Mouse (Mus musculus): ENCODE results near the gene Crhr2. TPM values are rescaled to one million over a fixed set of nuclear protein-coding genes. Genes with fewer than 3 reads are reported as not detected.

Gene Crhr2
- polyA plus RNA-seq, 1 experiment from 2014 or later = 0.35 TPM

DNA sequence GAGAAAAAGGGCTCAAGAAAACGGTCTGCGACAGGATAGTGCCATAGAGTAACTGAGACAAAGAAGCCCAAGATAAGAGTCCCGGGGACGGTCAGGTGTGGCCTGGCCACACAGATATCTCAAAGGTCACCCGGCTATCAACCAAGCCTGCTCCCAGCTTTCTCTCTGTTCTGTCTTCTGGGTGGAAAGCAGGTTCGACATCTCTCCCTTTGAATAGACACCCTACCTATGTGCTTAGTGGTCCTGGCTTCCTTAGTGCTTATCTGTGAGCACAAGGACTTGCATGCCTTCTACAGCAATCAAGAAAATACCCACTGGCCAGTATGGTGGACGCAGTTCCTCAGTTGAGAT, 68.4 kb downstream of the Crhr2 start:
- Histone ChIP-seq H3K9ac (ENCODE audit: low read length) (no peak overlapping the region), H3K9me3 (ENCODE audit: control insufficient read depth, low read length) (no peaks in the 10 kb centered on the region), H3K4me1 (replicated peaks; ENCODE audit: control insufficient read depth, insufficient read depth, low read length) (no peaks in the 10 kb centered on the region), H3K27me3 (ENCODE audit: control insufficient read depth, insufficient read depth, low read depth, low read length) (no peaks in the 10 kb centered on the region), H3K36me3 (ENCODE audit: control insufficient read depth, insufficient read depth, low read length) (peaks cover 36% of the 10 kb centered on the region), H3K27ac (ENCODE audit: low read length) (no peak overlapping the region), H3K4me2 (ENCODE audit: low read depth, low read length) (no peak overlapping the region), H3K4me3 (ENCODE audit: low read length) (no peak overlapping the region)
- WGBS = 83% methylated on average over 7 of the region's 7 CpGs
- no peak for ATAC-seq (ENCODE audit: low read depth)

GRCm38 (mm10) chr6:55063793-55064476, 68.9 kb downstream of the Crhr2 start:
- WGBS = 83% methylated on average over 9 of the region's 9 CpGs
- Histone ChIP-seq H3K4me1 (replicated peaks; ENCODE audit: control insufficient read depth, insufficient read depth, low read length) (no peaks in the 10 kb centered on the region), H3K36me3 (ENCODE audit: control insufficient read depth, insufficient read depth, low read length) (peaks cover 34% of the 10 kb centered on the region), H3K27me3 (ENCODE audit: control insufficient read depth, insufficient read depth, low read depth, low read length) (no peaks in the 10 kb centered on the region), H3K4me2 (ENCODE audit: low read depth, low read length) (no peak overlapping the region), H3K9me3 (ENCODE audit: control insufficient read depth, low read length) (no peaks in the 10 kb centered on the region), H3K9ac (ENCODE audit: low read length) (no peak overlapping the region), H3K4me3 (ENCODE audit: low read length) (no peak overlapping the region), H3K27ac (ENCODE audit: low read length) (no peak overlapping the region)
- no peak for ATAC-seq (ENCODE audit: low read depth)

DNA sequence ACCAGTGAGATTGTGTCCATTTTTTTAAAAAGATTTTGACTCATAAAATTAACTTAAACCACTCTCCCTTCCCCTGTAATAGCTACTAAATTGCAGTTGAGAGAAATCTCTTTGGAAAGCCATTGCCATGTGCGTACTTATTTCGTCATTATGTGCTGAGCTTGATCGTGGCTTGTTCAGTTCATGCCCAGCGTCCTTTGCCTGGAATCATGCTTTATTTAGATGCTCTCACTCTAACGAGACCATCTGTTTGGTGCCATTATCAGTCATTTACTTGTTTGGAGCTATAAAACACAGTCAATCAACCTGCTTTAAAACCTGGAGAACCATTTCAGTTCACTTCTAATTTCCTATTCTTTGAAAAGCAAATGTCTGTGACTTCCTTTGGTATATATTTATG, 70.6 kb downstream of the Crhr2 start:
- WGBS = 87% methylated on average over 5 of the region's 5 CpGs
- H3K36me3 ChIP-seq (ENCODE audit: control insufficient read depth, insufficient read depth, low read length) = peaks cover 28% of the 10 kb centered on the region
- H3K27me3 ChIP-seq (ENCODE audit: control insufficient read depth, insufficient read depth, low read depth, low read length) = no peaks in the 10 kb centered on the region
- H3K4me1 ChIP-seq (replicated peaks; ENCODE audit: control insufficient read depth, insufficient read depth, low read length) = no peaks in the 10 kb centered on the region
- no peak overlapping the region for H3K4me3 ChIP-seq (ENCODE audit: low read length)
- H3K4me2 ChIP-seq (ENCODE audit: low read depth, low read length) = no peak overlapping the region
- no peak overlapping the region for H3K9ac ChIP-seq (ENCODE audit: low read length)
- no peak for ATAC-seq (ENCODE audit: low read depth)
- H3K27ac ChIP-seq (ENCODE audit: low read length) = no peak overlapping the region
- H3K9me3 ChIP-seq (ENCODE audit: control insufficient read depth, low read length) = no peaks in the 10 kb centered on the region

- 90% methylated on average over 11 of the region's 11 CpGs for WGBS
- Histone ChIP-seq H3K27ac (ENCODE audit: low read length) (no peak overlapping the region), H3K4me2 (ENCODE audit: low read depth, low read length) (no peak overlapping the region), H3K36me3 (ENCODE audit: control insufficient read depth, insufficient read depth, low read length) (peaks cover 29% of the 10 kb centered on the region), H3K9ac (ENCODE audit: low read length) (no peak overlapping the region), H3K27me3 (ENCODE audit: control insufficient read depth, insufficient read depth, low read depth, low read length) (no peaks in the 10 kb centered on the region), H3K4me1 (replicated peaks; ENCODE audit: control insufficient read depth, insufficient read depth, low read length) (no peaks in the 10 kb centered on the region), H3K4me3 (ENCODE audit: low read length) (no peak overlapping the region), H3K9me3 (ENCODE audit: control insufficient read depth, low read length) (no peaks in the 10 kb centered on the region)
- no peak for ATAC-seq (ENCODE audit: low read depth)
Measured at GRCm38 (mm10) chr6:55061328-55061727, 71.5 kb downstream of the Crhr2 start.

DNA sequence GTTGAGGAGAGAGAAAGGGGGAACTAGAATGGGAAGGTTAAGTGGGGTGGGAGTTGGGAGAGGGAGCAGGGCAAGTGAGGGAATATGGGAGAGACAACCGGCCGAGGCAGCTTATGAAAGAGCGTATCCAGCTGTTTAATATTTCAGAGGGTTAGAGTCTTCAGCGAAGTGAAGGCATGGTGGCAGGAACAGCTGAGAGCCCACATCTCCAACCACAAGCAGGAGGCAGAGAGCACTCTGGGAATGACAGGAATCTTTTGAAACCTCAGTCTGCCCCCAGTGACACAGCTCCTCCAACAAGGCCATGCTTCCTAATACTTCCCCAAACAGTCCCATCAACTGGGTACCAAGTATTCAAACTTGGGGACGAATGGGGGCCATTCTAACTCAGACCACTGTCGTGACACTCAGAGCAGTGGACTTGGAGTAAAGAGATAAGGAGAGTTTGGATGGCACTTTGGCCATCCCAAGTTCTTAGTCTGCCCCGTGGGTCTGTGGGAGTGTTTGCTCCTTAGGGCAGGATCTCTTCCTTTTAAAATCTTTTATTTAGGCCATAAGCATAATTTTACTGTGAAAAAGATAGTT, 72.5 kb downstream of the Crhr2 start:
- Histone ChIP-seq H3K27ac (ENCODE audit: low read length) (no peak overlapping the region), H3K4me3 (ENCODE audit: low read length) (no peak overlapping the region), H3K9me3 (ENCODE audit: control insufficient read depth, low read length) (no peaks in the 10 kb centered on the region), H3K27me3 (ENCODE audit: control insufficient read depth, insufficient read depth, low read depth, low read length) (no peaks in the 10 kb centered on the region), H3K36me3 (ENCODE audit: control insufficient read depth, insufficient read depth, low read length) (peaks cover 22% of the 10 kb centered on the region), H3K9ac (ENCODE audit: low read length) (no peak overlapping the region), H3K4me1 (replicated peaks; ENCODE audit: control insufficient read depth, insufficient read depth, low read length) (no peaks in the 10 kb centered on the region), H3K4me2 (ENCODE audit: low read depth, low read length) (no peak overlapping the region)
- ATAC-seq (ENCODE audit: low read depth) = no peak
- WGBS = 87% methylated on average over 7 of the region's 7 CpGs

DNA sequence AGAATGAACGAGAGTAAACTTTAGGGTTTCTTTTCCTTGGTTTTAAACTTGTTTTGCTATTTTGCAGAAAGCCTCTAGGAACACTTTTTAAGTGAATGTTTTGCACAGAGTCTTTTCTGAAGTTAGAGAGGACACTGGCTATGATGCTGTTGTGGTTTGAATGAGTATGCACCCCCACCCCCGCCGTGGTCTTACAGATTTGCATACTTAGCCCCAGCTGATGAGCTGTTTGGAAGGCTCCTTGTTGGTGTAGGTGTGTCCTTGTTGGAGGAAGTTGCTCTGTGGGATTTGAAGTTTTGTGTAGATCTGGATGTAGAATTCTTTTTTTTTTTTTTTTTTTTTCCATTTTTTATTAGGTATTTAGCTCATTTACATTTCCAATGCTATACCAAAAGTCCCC, 75.4 kb downstream of the Crhr2 start:
- Histone ChIP-seq H3K27ac (ENCODE audit: low read length) (no peak overlapping the region), H3K4me2 (ENCODE audit: low read depth, low read length) (no peak overlapping the region), H3K4me1 (replicated peaks; ENCODE audit: control insufficient read depth, insufficient read depth, low read length) (no peaks in the 10 kb centered on the region), H3K9ac (ENCODE audit: low read length) (no peak overlapping the region), H3K27me3 (ENCODE audit: control insufficient read depth, insufficient read depth, low read depth, low read length) (no peaks in the 10 kb centered on the region), H3K4me3 (ENCODE audit: low read length) (no peak overlapping the region), H3K9me3 (ENCODE audit: control insufficient read depth, low read length) (no peaks in the 10 kb centered on the region), H3K36me3 (ENCODE audit: control insufficient read depth, insufficient read depth, low read length) (peaks cover 21% of the 10 kb centered on the region)
- ATAC-seq (ENCODE audit: low read depth) = no peak
- 90% methylated on average over 3 of the region's 3 CpGs for WGBS

DNA sequence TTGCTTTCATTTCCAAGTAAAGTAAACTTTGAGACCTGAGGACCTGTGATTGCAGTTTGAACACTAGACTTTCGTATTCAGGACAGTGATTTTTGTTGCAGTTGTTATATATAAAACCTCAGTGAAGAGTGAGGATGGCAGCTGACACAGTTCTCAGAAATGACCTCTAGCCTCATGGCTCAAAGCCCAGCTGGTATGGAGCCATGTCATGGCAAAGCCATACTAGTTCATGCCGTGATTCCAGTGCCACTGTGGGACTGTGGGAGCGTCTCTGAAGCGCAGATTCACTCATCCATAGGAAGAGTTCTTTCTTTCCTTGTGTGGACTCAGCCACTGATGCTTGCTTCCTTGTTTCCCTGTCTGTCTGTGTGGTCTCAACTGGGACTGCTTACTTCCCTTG, 78.3 kb downstream of the Crhr2 start:
- 93% methylated on average over 4 of the region's 4 CpGs for WGBS
- no peak overlapping the region for H3K9ac ChIP-seq (ENCODE audit: low read length)
- H3K4me1 ChIP-seq (replicated peaks; ENCODE audit: control insufficient read depth, insufficient read depth, low read length) = no peaks in the 10 kb centered on the region
- no peak overlapping the region for H3K4me2 ChIP-seq (ENCODE audit: low read depth, low read length)
- ATAC-seq (ENCODE audit: low read depth) = no peak
- no peaks in the 10 kb centered on the region for H3K9me3 ChIP-seq (ENCODE audit: control insufficient read depth, low read length)
- peaks cover 27% of the 10 kb centered on the region for H3K36me3 ChIP-seq (ENCODE audit: control insufficient read depth, insufficient read depth, low read length)
- H3K27ac ChIP-seq (ENCODE audit: low read length) = no peak overlapping the region
- no peaks in the 10 kb centered on the region for H3K27me3 ChIP-seq (ENCODE audit: control insufficient read depth, insufficient read depth, low read depth, low read length)
- H3K4me3 ChIP-seq (ENCODE audit: low read length) = no peak overlapping the region

GRCm38 (mm10) chr6:55049186-55049585, 83.6 kb downstream of the Crhr2 start:
- WGBS = 97% methylated on average over 9 of the region's 10 CpGs
- Histone ChIP-seq H3K36me3 (ENCODE audit: control insufficient read depth, insufficient read depth, low read length) (peaks cover 24% of the 10 kb centered on the region), H3K9ac (ENCODE audit: low read length) (no peak overlapping the region), H3K4me1 (replicated peaks; ENCODE audit: control insufficient read depth, insufficient read depth, low read length) (peaks cover 2% of the 10 kb centered on the region; the same call in 1 of the 2 replicates), H3K4me2 (ENCODE audit: low read depth, low read length) (no peak overlapping the region), H3K4me3 (ENCODE audit: low read length) (no peak overlapping the region), H3K9me3 (ENCODE audit: control insufficient read depth, low read length) (no peaks in the 10 kb centered on the region), H3K27me3 (ENCODE audit: control insufficient read depth, insufficient read depth, low read depth, low read length) (no peaks in the 10 kb centered on the region), H3K27ac (ENCODE audit: low read length) (no peak overlapping the region)
- ATAC-seq (ENCODE audit: low read depth) = no peak

GRCm38 (mm10) chr6:55045326-55045725, 87.5 kb downstream of the Crhr2 start:
- 58% methylated on average over 1 of the region's 1 CpGs for WGBS
- no peak overlapping the region for H3K27ac ChIP-seq (ENCODE audit: low read length)
- peaks cover 5% of the 10 kb centered on the region; the same call in 1 of the 2 replicates for H3K36me3 ChIP-seq (ENCODE audit: control insufficient read depth, insufficient read depth, low read length)
- H3K9ac ChIP-seq (ENCODE audit: low read length) = no peak overlapping the region
- no peak overlapping the region for H3K4me2 ChIP-seq (ENCODE audit: low read depth, low read length)
- no peak overlapping the region for H3K4me3 ChIP-seq (ENCODE audit: low read length)
- no peak for ATAC-seq (ENCODE audit: low read depth)
- no peaks in the 10 kb centered on the region for H3K27me3 ChIP-seq (ENCODE audit: control insufficient read depth, insufficient read depth, low read depth, low read length)
- no peaks in the 10 kb centered on the region for H3K9me3 ChIP-seq (ENCODE audit: control insufficient read depth, low read length)
- H3K4me1 ChIP-seq (replicated peaks; ENCODE audit: control insufficient read depth, insufficient read depth, low read length) = peaks cover 2% of the 10 kb centered on the region; the same call in 1 of the 2 replicates

Measured in lung, embryonic 16.5 days (tissue).